8 mouse cellular contexts compared by ENCODE assay signal in genomic region chr6:128033868-128034250, GRCm38 (mm10).
DNase-seq lines count a peak whose midpoint lies in the region; ATAC-seq and TF ChIP-seq lines count a peak whose summit lies in the region.

No protein-coding gene starts in this region.

- no peak for TF ChIP-seq CTCF in ES-Bruce4 (IDR thresholded peaks at IDR 0.05; ENCODE audit: low read depth, low read length)

- H3K4me2 ChIP-seq in heart, embryonic 12.5 days = peak overlapping the region; percentile 98
- peak overlapping the region; percentile 99 for H3K4me2 ChIP-seq in midbrain, embryonic 11.5 days

- ATAC-seq in heart, embryonic 12.5 days (ENCODE audit: insufficient number of reproducible peaks, low FRiP score) = no peak
- no peak for ATAC-seq in midbrain, embryonic 11.5 days (ENCODE audit: low FRiP score)
- no peak for ATAC-seq in monocyte, adult 5-6 weeks (replicated peaks; ENCODE audit: insufficient number of reproducible peaks, low FRiP score, low TSS enrichment, poor library complexity, severe bottlenecking)

- peak overlapping the region; percentile 65 for H3K4me3 ChIP-seq in heart, embryonic 12.5 days
- peak overlapping the region; percentile 68 for H3K4me3 ChIP-seq in ES-Bruce4 (ENCODE audit: low read depth, low read length)
- H3K4me3 ChIP-seq in hindbrain, embryonic 10.5 days = peak overlapping the region; percentile 71
- H3K4me3 ChIP-seq in midbrain, embryonic 11.5 days (ENCODE audit: low read depth, low read length) = peak overlapping the region; percentile 50

- no peaks in the 10 kb centered on the region for H3K36me3 ChIP-seq in heart, embryonic 12.5 days
- H3K36me3 ChIP-seq in ES-Bruce4 (ENCODE audit: control insufficient read depth, insufficient read depth, low read length, poor library complexity, severe bottlenecking) = no peaks in the 10 kb centered on the region
- H3K36me3 ChIP-seq in hindbrain, embryonic 10.5 days = no peaks in the 10 kb centered on the region
- no peaks in the 10 kb centered on the region for H3K36me3 ChIP-seq in midbrain, embryonic 11.5 days (ENCODE audit: control insufficient read depth, insufficient read depth, low read length)

- H3K4me1 ChIP-seq in heart, embryonic 12.5 days (replicated peaks) = peaks cover 94% of the 10 kb centered on the region
- peaks cover 5% of the 10 kb centered on the region for H3K4me1 ChIP-seq in ES-Bruce4 (ENCODE audit: control insufficient read depth, insufficient read depth, low read length)
- H3K4me1 ChIP-seq in hindbrain, embryonic 10.5 days (replicated peaks) = peaks cover 88% of the 10 kb centered on the region
- H3K4me1 ChIP-seq in midbrain, embryonic 11.5 days (ENCODE audit: control insufficient read depth, insufficient read depth, low read length) = peaks cover 34% of the 10 kb centered on the region

- TF ChIP-seq EP300 in ES-Bruce4 (IDR thresholded peaks at IDR 0.05; ENCODE audit: insufficient read depth, low read depth, low read length) = no peak

- no peak for TF ChIP-seq POLR2A in ES-Bruce4 (IDR thresholded peaks at IDR 0.05; ENCODE audit: insufficient read depth, low read length)

- intact Hi-C loops in heart, postnatal 36 days (cut with DNase I) = loop anchor here (2.0 to 5.0 kb wide), 2 partner anchors 47 to 61 kb away; no protein-coding TSS in a partner anchor

- peak overlapping the region; percentile 95 for H3K27ac ChIP-seq in heart, embryonic 12.5 days (ENCODE audit: poor library complexity, severe bottlenecking)
- H3K27ac ChIP-seq in ES-Bruce4 (ENCODE audit: insufficient read depth, low read length) = no peak overlapping the region
- H3K27ac ChIP-seq in hindbrain, embryonic 10.5 days = peak overlapping the region; percentile 88
- H3K27ac ChIP-seq in midbrain, embryonic 11.5 days (ENCODE audit: low read depth, low read length) = no peak overlapping the region

- 16% methylated on average over 4 of the region's 4 CpGs for WGBS in heart, embryonic 12.5 days
- WGBS in hindbrain, embryonic 10.5 days = 8% methylated on average over 4 of the region's 4 CpGs
- WGBS in midbrain, embryonic 11.5 days = 11% methylated on average over 4 of the region's 4 CpGs

- H3K27me3 ChIP-seq in heart, embryonic 12.5 days (replicated peaks) = no peaks in the 10 kb centered on the region
- no peaks in the 10 kb centered on the region for H3K27me3 ChIP-seq in ES-Bruce4 (ENCODE audit: control insufficient read depth, insufficient read depth, low read length, poor library complexity, severe bottlenecking)
- H3K27me3 ChIP-seq in hindbrain, embryonic 10.5 days (ENCODE audit: insufficient read depth, poor library complexity, severe bottlenecking) = peaks cover 56% of the 10 kb centered on the region
- peaks cover 14% of the 10 kb centered on the region for H3K27me3 ChIP-seq in midbrain, embryonic 11.5 days (ENCODE audit: control insufficient read depth, insufficient read depth, low read length)

- no peak for DNase-seq in heart, postnatal 36 days
- DNase-seq in hindbrain, embryonic 10.5 days (ENCODE audit: low spot score) = no peak
- DNase-seq in midbrain, embryonic 11.5 days (ENCODE audit: low spot score, missing footprints) = no peak
- no peak for DNase-seq in right cerebral cortex, adult 18-20 months
- DNase-seq in spleen, postnatal 14 days (ENCODE audit: low spot score in 2 of 2) = no peak

- no peaks in the 10 kb centered on the region for H3K9me3 ChIP-seq in heart, embryonic 12.5 days (replicated peaks)
- H3K9me3 ChIP-seq in ES-Bruce4 (replicated peaks; ENCODE audit: control insufficient read depth, insufficient read depth, low read length, poor library complexity, severe bottlenecking) = no peaks in the 10 kb centered on the region
- H3K9me3 ChIP-seq in hindbrain, embryonic 10.5 days = no peaks in the 10 kb centered on the region
- no peaks in the 10 kb centered on the region for H3K9me3 ChIP-seq in midbrain, embryonic 11.5 days (ENCODE audit: control insufficient read depth, low read length)

- peak overlapping the region; percentile 91 for H3K9ac ChIP-seq in heart, embryonic 12.5 days
- H3K9ac ChIP-seq in ES-Bruce4 (ENCODE audit: low read depth, poor library complexity, severe bottlenecking) = 0 out of 2 replicates have a peak overlapping the region, but pooled peaks have one; percentile 65
- peak overlapping the region; percentile 72 for H3K9ac ChIP-seq in midbrain, embryonic 11.5 days (ENCODE audit: low read length)

Comparison
In these comparisons a context has a peak if more than half of its experiments do, and no peak if none do; other contexts are left out.
1. H3K27ac ChIP-seq: peak in heart, embryonic 12.5 days (single experiment) and hindbrain, embryonic 10.5 days (single experiment); none in ES-Bruce4 (single experiment) and midbrain, embryonic 11.5 days (single experiment).
2. Peak in every context shown above with its lines, with median percentiles within 50 percentile points of each other: H3K4me3 ChIP-seq and H3K9ac ChIP-seq.